Mouse (Mus musculus) forelimb bud, embryonic 11.5 days (tissue): ENCODE results near the gene Iqce.
A peak's percentile ranks its signal among the peaks of the same experiment; 100 is the strongest.

Source experiments
- DNase-seq: peaks from one replicate; pipeline ENCODE4 v3.0.0-alpha.2; 2012; ENCODE audit warnings: low read depth, low spot score

The Iqce gene

GRCm38 (mm10) chr5:140702103-140702513 is at the start of gene Iqce:
Iqce (minus strand) TSS chr5:140702378.
- peak; percentile 92 for DNase-seq

GRCm38 (mm10) chr5:140750925-140751324 is 48.7 kb upstream of the Iqce start:
- peak; percentile 25 for DNase-seq

GRCm38 (mm10) chr5:140749062-140749875 is 47.1 kb upstream of the Iqce start:
- DNase-seq = peak; percentile 81

DNA sequence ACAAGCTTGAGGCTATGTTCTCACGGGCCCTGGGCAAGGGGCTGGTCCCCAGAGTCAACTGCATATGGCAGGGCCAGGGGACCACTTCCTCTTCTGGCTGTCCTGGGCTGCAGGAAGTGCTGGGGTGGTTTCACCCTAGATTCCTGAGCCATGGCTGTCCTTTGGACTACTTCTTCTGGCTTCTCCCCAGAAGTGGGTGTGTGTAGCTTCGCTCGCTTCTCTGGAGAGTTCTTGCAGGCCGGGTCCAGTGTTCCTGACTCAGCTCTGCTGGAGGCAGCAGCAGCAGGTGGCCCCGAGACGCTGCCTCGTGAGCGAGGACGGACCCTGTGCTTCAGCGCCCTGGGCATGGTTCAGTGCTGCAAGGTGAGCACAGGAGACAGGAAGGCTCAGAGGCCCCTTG is 46.2 kb upstream of the Iqce start:
- DNase-seq = no peak

GRCm38 (mm10) chr5:140743706-140744131 is 41.5 kb upstream of the Iqce start:
- DNase-seq = no peak

DNA sequence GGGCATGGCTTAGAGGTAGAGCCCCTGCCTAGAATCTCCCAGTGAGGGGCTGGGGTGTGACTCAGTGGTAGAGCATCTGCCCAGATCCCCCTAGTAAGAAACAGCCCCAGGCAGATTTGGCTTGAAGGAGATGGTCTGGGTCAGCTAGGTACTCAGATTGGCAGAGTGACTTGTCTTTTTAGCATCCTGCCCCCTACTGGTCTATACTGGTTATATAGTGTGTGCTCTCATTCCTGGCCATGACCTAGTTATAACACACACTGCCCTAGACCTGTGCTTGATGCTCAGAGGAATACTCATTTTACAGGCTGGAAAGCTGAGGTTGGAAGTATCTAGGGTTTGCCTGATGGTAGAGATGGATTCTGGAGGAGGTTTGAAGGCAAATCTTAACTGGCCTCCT is 39.7 kb upstream of the Iqce start:
- no peak for DNase-seq

GRCm38 (mm10) chr5:140741040-140741439 is 38.9 kb upstream of the Iqce start:
- DNase-seq = no peak

GRCm38 (mm10) chr5:140739813-140740212 is 37.6 kb upstream of the Iqce start:
- no peak for DNase-seq

DNA sequence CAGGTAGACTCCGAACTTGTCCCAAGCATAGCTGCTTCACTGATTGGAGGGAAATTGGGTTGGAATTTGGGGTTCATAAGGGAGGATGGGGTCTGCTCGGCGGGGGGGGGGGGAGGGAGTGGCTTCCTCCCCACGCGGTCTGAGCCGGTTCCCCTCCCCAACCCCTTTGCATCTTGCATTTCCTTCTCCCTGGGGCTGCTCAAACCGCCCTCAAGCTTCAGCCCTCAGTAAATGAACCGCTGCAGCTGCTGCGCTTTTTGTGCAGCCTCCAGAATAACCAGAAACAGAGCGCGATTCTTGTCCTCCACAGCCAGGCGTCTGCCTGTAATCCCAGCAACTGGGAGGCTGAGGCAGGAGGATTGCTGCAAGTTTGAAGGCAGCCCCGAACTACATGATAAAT is 34.0 kb upstream of the Iqce start:
- DNase-seq = no peak

DNA sequence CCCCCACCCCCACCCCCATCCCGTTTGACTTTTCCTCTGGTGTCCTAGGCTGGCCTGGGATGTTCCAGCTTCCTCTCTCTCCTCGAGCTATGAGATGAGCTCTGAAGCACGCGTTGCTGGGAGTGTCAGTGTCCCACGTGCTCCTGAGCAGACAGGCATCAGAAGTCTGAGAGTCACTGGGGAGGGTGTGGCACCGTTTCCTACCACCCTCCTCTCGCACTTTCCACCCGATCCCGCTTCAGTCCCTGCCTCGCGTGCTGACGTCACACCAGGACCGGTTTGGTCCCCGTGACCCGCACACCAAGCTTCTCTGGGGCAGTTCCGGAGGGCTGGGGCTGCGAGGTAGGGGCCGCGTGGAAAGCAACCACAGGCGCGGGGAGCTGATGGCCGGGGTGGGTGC is 33.1 kb upstream of the Iqce start:
- DNase-seq = peak; percentile 20

GRCm38 (mm10) chr5:140733336-140733735 is 31.2 kb upstream of the Iqce start:
- no peak for DNase-seq

DNA sequence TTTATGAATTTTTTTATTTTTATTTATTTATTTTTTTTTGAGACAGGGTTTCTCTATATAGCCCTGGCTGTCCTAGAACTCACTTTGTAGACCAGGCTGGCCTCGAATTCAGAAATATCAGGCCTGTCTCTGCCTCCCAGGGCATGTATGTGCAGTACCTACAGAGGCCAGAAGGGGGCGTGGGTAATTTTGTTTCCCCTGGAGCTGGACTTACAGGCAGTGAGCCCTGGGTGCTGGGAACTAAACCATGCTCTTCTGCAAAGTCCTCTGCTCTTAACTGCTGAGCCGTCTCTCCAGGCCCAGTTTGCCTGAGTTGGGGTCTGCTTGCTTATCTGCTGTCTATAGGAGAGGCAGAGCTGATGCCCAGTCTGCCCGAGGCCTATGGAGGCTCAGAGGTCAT is 30.0 kb upstream of the Iqce start:
- DNase-seq = no peak

DNA sequence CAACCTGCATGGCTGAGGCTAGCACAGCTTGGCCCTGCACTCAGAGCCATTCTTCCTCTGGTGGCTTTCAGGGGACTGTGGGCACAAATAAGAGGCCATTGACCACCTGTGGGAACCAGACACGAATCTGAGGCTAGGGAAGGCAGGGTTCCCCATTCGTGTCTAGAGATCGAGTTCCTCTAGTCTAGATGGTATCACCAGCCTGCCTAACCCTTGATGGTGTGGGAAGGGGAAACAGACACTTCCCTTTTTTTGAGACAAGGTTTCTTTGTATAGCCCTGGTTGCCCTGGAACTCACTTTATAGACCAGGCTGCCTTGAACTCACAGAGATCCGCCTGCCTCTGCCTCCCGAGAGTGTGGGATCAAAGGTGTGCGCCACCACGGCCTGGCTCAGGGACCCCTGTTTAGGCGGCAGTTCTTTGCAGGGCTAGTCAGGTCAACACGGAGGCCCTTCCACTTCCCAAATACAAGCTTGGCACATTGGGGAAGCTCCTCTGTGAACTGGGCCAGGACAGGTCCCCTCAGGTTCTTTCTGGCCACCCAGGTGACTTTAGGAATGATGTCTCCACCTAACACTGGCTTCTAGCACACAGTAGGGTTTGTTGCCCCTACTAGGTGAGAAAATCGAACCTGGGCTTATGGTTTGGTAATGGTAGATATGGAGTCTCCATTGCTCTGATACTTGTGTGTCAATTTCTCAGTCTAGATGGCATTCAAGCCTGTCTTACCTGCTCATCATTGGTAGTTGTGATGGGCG is 29.0 kb upstream of the Iqce start:
- DNase-seq = no peak

- no peak for DNase-seq
Observed at GRCm38 (mm10) chr5:140726946-140727740, 25.0 kb upstream of the Iqce start.

DNA sequence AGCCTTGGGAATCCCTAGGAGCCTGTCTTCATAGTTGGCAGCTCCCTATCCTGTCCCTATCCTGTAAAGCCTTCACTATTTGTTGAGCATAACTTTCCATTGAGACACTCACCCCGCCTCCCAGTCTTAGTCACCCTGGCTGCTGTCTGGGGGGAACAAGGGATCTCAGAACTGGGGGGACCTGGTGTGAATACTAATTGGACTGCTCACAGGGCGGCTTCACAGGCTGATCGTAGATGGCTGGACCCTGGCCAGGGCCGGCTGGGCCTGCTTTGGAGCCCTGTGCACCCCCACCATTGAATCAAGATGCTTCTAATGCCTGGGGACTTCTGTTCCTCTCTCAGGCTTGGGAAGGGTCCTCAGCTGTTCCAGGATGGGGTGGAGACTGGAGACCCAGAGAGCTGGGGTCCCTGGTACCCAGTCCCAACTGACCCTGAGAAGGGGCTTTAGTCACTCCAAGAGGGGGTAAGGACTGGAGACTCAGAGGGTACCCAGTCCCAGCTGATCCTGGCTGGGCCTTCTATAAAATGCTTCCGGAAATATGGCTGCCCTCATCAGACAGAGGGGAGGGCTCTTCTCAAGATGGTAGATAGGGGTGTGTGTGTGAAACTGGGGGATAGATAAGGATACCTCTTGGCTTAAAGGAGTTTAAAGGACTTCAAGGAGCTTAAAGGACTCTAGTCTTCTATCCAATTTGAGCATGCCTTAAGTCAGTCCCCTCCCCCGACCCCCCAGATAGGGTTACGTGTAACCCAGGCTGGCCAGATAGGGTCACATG is 24.1 kb upstream of the Iqce start:
- DNase-seq = no peak

GRCm38 (mm10) chr5:140723822-140724221 is 21.6 kb upstream of the Iqce start, which contains the start of gene Amz1:
Amz1 (plus strand) TSS chr5:140724127.
- DNase-seq = no peak

DNA sequence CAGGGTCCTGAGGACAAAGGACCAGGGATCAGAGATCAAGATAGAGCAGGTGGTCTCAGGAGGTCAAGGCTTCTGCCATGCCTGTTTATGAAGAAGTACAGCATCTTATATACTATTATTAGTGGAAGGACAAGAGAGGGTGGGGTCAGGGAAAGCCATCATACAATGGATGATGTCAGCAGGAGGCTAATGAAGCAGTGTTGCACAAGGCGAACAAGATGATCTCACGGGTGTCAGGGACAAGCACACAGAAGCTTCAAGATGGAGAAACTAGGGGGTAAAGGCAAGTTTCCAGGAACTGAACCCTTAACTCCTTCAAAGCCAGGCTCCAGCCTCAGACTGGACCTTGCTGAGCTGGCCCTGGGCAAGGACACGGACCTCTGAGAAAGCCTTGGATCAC is 19.9 kb upstream of the Iqce start:
- DNase-seq = no peak

- DNase-seq = no peak
Observed at GRCm38 (mm10) chr5:140720773-140721172, 18.6 kb upstream of the Iqce start.

GRCm38 (mm10) chr5:140711040-140711439 is 8.9 kb upstream of the Iqce start:
- DNase-seq = no peak

DNA sequence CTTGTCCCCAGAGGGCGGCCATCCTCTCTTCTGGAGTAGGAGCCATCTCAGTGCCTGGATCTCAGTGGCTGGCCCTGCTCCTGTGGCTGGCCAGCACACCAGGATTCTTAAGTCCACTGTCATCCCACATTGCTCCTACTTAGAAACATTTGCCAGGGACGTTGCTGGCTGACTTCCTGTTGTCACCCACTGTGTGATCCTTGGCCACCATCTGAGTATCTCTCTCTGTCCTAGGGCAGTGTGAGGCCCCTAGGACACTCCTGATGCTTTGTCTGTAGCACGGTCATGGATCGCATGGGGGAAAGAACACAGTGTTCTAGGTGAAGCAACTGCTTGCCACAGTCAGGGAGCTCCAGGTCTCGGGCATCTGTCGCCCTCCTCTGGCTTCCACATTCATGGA is 8.1 kb upstream of the Iqce start:
- DNase-seq = no peak

DNA sequence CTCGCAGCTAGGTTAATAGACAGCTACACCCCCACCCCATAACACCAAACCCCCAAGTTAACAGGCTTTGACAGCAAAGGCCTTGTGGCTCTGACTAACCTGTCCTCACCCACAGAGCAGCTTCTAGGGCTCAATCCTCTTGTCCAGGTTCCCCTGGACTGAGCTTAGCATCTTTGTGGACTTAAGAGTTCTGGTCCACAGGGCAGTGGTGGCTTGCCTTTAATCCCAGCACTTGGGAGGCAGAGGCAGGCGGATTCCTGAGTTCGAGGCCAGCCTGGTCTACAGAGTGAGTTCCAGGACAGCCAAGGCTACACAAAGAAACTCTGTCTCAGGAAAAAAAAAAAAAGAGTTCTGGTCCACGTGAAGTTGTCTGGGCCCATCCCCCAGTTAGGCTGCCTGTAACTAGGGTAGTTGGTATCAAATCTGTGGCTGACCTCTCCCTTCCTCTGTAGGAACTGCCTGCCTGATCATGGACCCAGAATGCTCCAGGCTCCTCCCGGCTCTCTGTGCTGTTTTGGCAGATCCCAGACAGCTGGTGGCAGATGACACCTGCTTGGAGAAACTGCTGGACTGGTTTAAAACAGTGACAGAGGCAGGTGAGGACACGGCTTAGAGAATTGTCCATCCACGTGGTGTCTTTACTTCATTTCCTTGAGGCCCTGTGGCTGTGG is 3.5 kb upstream of the Iqce start:
- DNase-seq = no peak
